Mouse (Mus musculus) cerebellum, adult 2 months (tissue): Measurements from ENCODE around the gene Tram2. TPM values are rescaled to one million over a fixed set of nuclear protein-coding genes. Genes with fewer than 3 reads are reported as not detected.
A peak's percentile ranks its signal among the peaks of the same experiment; 100 is the strongest.

Experiments
- DNase-seq, 2 experiments: peaks; one replicate each; pipeline ENCODE4 v3.0.0; 2021
- H3K27ac ChIP-seq: fragments of 200-500 bp; 2 replicates; pipeline ENCODE4 v1.5.1; 2012; ENCODE audit warnings: low read length, control low read depth, inconsistent platforms; ENCODE audit not compliant: insufficient read depth
- H3K27me3 ChIP-seq: fragments of 200-500 bp; 2 replicates; pipeline ENCODE4 v1.6.1; 2012; ENCODE audit warnings: inconsistent platforms, mild to moderate bottlenecking, low read length, moderate library complexity; ENCODE audit not compliant: control insufficient read depth, insufficient read depth
- H3K4me1 ChIP-seq: fragments of 200-500 bp; 2 replicates; pipeline ENCODE4 v1.6.1; 2011; ENCODE audit warnings: low read length; ENCODE audit not compliant: control insufficient read depth, insufficient read depth
- H3K4me3 ChIP-seq: fragments of 200-500 bp; replicated peaks from 2 replicates; pipeline ENCODE3; 2011; ENCODE audit warnings: mild to moderate bottlenecking, low read depth, low read length, control low read depth; ENCODE audit not compliant: insufficient read depth
- CTCF ChIP-seq: fragments of 200-500 bp; IDR thresholded peaks from 2 replicates; pipeline ENCODE4 v1.5.1; 2011; ENCODE audit warnings: low read depth, mild to moderate bottlenecking, control low read depth, low read length, moderate library complexity, borderline replicate concordance; ENCODE audit not compliant: insufficient read depth
- POLR2A ChIP-seq: fragments of 200-500 bp; IDR thresholded peaks from 2 replicates; pipeline ENCODE4 v1.6.1; 2011; ENCODE audit warnings: low read length, control low read depth, borderline replicate concordance; ENCODE audit not compliant: insufficient read depth
- WGBS: fragments of 180-500 bp; shearing (Covaris S2); methylation state at CpG from one replicate; pipeline ENCODE4 v1.1.7; 2018; 5-methylcytosine and 5-hydroxymethylcytosine counted together
- polyA plus RNA-seq: library from polyadenylated mRNA; depleted of rRNA; stranded (reverse); fragments of >200 nt; gene quantifications from 2 replicates; pipeline ENCODE4 v1.2.3, GENCODE M21; 2012

Tram2 gene
- polyA plus RNA-seq, 1 experiment = 0.93 TPM

DNA sequence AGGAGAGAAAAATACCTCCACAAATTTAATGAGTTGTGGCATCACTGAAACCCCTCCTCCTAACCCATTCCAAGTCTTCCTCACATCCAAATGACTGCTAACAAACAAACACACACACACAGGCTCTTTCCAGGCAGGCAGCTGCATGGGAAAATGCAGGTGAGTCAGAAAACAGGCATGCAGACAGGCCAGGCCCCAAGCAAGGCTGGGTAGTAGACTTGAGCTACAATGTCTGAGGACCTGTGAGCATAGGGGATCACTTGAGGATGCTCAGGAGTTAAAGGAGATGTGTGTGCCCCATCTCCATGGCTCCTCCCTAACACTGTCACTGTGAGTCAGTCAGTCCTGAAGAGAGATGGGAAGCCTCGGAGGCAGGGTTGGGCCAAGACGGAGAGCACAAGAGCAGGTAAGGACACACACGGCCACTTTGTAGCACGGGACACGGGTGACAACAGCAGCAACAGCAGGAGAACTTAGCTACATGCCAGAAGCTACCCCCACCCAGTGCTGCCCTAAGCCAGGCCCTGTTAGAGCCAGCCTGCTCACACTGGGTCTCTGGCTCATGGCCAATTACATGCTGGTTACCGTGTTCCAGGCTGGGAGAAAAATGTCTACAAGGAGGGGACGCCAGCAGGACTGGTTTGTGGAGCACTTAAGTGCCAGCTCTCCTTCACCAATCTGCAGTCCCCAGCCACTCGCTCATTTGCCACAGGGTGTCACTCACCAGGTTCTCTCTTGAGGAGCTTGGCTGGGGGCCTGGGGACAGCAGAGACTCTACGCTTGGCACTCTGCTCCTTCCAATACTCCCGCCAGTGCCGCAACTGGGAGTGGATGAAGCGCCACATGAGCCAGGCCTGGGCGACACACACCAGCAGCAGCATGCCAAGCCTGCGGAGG, 76.5 kb downstream of the Tram2 start:
- Histone ChIP-seq H3K4me1 (peaks cover 10% of the 10 kb centered on the region), H3K27ac (no peak overlapping the region), H3K27me3 (no peaks in the 10 kb centered on the region), H3K4me3 (no peak overlapping the region)
- TF ChIP-seq POLR2A (no peak), CTCF (no peak)
- DNase-seq = peak; percentile 53 to 64
- WGBS = 12% methylated on average over 14 of the region's 14 CpGs

DNA sequence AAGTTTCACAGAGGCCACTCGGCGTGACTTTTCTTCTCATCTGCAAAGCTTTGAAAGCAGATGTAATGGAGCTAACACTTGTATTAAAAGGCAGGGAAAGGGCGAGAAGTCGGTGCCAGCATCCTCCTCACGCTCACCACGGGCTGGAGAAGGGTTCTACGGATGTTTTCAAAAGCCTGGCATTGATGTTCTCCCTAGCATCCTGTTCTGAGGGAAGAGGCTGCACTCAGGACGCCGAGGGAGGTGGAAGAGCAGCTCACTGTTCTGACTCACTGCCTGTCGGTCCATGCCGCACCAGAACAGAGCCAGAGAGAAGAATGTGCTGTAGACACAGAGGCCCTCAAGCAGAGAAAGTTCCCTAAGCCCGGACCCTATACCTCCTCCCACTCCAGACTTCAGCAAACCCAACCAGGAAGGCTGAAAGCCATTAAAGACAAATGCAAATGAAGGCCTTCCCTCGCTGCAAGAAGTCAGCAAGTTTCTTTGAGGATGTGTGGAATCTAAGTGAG, 81.1 kb downstream of the Tram2 start:
- Histone ChIP-seq H3K27me3 (no peaks in the 10 kb centered on the region), H3K27ac (no peak overlapping the region), H3K4me1 (peaks cover 13% of the 10 kb centered on the region), H3K4me3 (no peak overlapping the region)
- WGBS = 70% methylated on average over 13 of the region's 13 CpGs
- TF ChIP-seq POLR2A (no peak), CTCF (no peak)
- no peak for DNase-seq

- 93% methylated on average over 2 of the region's 2 CpGs for WGBS
- no peak for DNase-seq
- TF ChIP-seq CTCF = no peak
- TF ChIP-seq POLR2A = no peak
Observed at GRCm38 (mm10) chr1:20997328-20997689, 81.7 kb downstream of the Tram2 start.

DNA sequence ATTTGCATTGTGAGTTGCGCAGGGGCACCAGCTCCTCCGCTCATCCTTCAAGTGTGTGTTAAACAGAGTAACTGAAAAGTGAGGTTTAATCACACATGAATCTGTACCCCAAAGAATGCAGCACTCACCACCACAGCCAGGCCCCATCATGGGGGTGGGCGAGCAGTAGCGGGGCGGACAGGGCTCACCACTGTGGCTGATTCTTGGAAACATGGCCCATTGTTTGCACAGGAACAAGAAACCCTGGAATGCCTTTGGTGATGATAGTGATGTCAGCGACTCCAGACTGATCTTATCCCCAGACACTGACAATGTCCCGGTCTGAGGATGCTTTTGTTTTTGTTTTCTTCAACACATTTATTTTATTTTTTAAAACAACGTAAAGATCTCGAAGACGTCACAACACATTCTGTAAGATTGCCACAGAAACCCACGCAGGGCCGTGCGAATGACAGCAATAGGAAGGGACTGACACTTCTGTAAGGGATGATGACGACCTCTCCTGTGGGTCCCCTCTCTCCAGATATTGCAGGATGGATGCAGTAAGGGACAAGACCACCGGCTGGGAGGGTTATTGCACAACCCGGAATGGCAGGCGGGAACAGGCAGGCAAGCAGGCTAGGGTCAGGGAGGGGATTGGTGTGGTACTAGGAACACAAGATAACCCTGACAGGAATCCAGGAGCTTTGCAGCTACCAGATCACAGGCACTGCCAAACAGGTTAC, 82.3 kb downstream of the Tram2 start:
- no peak for DNase-seq
- Histone ChIP-seq H3K27me3 (no peaks in the 10 kb centered on the region), H3K4me1 (peaks cover 4% of the 10 kb centered on the region; the same call in 1 of the 2 replicates), H3K4me3 (no peak overlapping the region), H3K27ac (no peak overlapping the region)
- WGBS = 87% methylated on average over 17 of the region's 17 CpGs
- no peak for TF ChIP-seq POLR2A
- TF ChIP-seq CTCF = no peak

More at GRCm38 (mm10) chr1:20997328-20997689, 81.7 kb downstream of the Tram2 start:
- Histone ChIP-seq H3K27ac (no peak overlapping the region), H3K4me1 (peaks cover 6% of the 10 kb centered on the region; the same call in 1 of the 2 replicates), H3K4me3 (no peak overlapping the region), H3K27me3 (no peaks in the 10 kb centered on the region)

GRCm38 (mm10) chr1:20995331-20995986, 83.6 kb downstream of the Tram2 start:
- WGBS = 15% methylated on average over 7 of the region's 7 CpGs
- Histone ChIP-seq H3K27me3 (no peaks in the 10 kb centered on the region), H3K4me3 (no peak overlapping the region), H3K4me1 (peaks cover 4% of the 10 kb centered on the region; the same call in 1 of the 2 replicates), H3K27ac (no peak overlapping the region)
- no peak for TF ChIP-seq POLR2A
- no peak for TF ChIP-seq CTCF
- DNase-seq = peak; percentile 45 to 56

DNA sequence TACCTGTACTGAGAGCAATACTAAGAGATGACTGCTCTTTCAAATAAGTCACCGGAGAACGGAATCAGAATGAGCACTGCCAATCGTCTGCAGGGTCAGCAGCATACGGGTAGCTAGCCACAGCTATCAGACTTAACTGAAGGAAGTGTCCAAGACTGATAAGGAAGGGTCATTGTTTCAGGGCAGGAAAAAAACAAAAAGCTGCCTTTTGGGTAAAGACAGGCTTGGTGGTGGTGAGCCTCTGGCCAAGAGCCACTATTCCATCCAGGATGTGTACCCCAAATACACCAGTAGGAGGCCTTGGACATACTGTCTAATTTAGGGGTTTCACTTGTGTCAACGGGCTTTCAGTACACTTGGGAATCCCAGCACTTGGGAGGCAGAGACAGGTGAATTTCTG, 84.7 kb downstream of the Tram2 start:
- no peak for DNase-seq
- Histone ChIP-seq H3K27ac (no peak overlapping the region), H3K27me3 (no peaks in the 10 kb centered on the region), H3K4me3 (no peak overlapping the region), H3K4me1 (peaks cover 4% of the 10 kb centered on the region; the same call in 1 of the 2 replicates)
- WGBS = 90% methylated on average over 5 of the region's 5 CpGs
- no peak for TF ChIP-seq CTCF
- TF ChIP-seq POLR2A = no peak

DNA sequence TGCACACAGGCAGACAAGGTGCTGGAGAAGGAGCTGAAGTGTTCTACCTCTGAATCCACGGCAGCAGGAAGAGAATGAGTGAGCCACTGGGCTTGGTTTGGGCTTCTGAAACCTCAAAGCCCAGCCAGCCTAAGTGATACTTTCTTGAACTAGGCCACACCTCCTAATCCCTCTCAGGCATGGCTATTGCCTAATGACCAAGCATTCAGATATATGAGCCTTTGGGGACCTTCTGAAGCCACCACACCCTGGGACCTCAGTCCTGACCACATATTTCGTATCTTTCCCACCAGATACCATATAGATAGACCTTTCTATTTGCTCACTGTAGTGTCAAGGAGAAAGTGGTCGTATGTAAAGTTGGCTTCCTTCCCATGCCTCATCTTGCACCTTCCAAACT, 85.3 kb downstream of the Tram2 start:
- DNase-seq = no peak
- no peaks in the 10 kb centered on the region for H3K27me3 ChIP-seq
- no peak for TF ChIP-seq POLR2A
- peaks cover 4% of the 10 kb centered on the region; the same call in 1 of the 2 replicates for H3K4me1 ChIP-seq
- WGBS = 82% methylated on average over 3 of the region's 3 CpGs
- H3K4me3 ChIP-seq = no peak overlapping the region
- no peak overlapping the region for H3K27ac ChIP-seq
